Mouse (Mus musculus) leukemia stem cell, adult 10-12 weeks (primary cell): ENCODE results near the gene Dcn. TPM values are rescaled to one million over a fixed set of nuclear protein-coding genes. Genes with fewer than 3 reads are reported as not detected.

Experiments
- polyA plus RNA-seq: library from polyadenylated mRNA; stranded (reverse); fragments of >175 nt; gene quantifications from 2 replicates; pipeline ENCODE4 v1.2.3, GENCODE M21; 2012; ENCODE audit warnings: low replicate concordance

Dcn gene
- not detected in 2 replicates for polyA plus RNA-seq

DNA sequence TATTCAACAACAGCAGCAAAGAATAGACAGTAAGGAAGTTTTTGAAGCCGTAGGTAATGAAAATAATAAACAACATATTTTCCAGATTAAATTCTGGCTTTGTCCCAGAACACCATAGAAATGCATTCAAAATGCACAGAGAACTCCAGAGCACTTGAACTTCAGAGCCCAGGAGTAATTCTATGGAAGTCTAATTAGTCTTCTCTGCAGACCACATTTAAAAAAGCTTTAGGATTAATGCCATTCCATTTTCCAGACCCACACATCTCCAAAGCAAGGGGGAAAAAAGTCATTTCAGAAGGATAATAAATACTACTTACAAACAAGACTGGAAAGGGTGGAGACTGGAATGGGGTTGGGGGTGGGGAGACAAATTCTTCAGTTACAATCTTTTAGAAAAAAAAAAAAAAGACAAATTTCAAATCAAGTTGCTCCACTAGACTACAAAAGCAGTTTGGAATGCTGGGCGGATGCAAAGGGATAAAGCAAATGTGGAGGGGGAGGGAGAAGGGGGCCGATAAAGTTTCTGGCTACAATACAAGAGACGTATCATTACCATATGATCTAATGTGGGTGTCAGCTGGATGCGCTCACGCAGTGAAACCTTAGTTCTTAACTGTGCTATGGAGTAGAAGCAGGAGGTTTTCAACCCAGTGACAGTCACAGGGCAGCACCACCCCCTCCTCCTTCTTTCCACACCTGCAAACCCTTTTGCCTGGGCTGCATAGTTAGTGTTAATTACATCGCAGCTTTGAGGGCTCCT is at the start of gene Dcn:
Dcn (plus strand) TSS at position 606 of the 763 bp plus-strand sequence.

GRCm38 (mm10) chr10:97564957-97565856 is 85.8 kb downstream of the Dcn start, which contains the start of gene Lum:
TSS of gene Lum (plus strand) at chr10:97565128.

Other genes with a start within 250 kb of the Dcn start
- gene Lum, start 85.5 kb downstream of the Dcn start, polyA plus RNA-seq = not detected in 2 replicates
- gene Kera, start 127.3 kb downstream of the Dcn start, polyA plus RNA-seq = not detected in 2 replicates
- gene Epyc, start 164.5 kb downstream of the Dcn start, polyA plus RNA-seq = not detected in 2 replicates
- not detected in 2 replicates for gene Ccer1, start 213.4 kb downstream of the Dcn start, polyA plus RNA-seq
- gene C030005K15Rik, start 247.1 kb downstream of the Dcn start, polyA plus RNA-seq = not detected in 2 replicates